Mouse (Mus musculus) testis, adult 2 months (tissue): ENCODE measurements around the gene Rps15. TPM values are rescaled to one million over a fixed set of nuclear protein-coding genes. Genes with fewer than 3 reads are reported as not detected.

ENCODE experiments used
- H3K27ac ChIP-seq: fragments of 200-500 bp; 2 replicates; pipeline ENCODE4 v1.5.1; 2012; ENCODE audit warnings: low read depth, low read length; ENCODE audit not compliant: control insufficient read depth, insufficient read depth
- H3K27me3 ChIP-seq: fragments of 200-500 bp; 2 replicates; pipeline ENCODE4 v1.6.1; 2012; ENCODE audit warnings: mild to moderate bottlenecking, low read length, moderate library complexity; ENCODE audit not compliant: control insufficient read depth, insufficient read depth
- H3K36me3 ChIP-seq: fragments of 200-500 bp; 2 replicates; pipeline ENCODE4 v1.6.1; 2012; ENCODE audit warnings: mild to moderate bottlenecking, low read length; ENCODE audit not compliant: control insufficient read depth, insufficient read depth
- H3K4me1 ChIP-seq: fragments of 200-500 bp; 2 replicates; pipeline ENCODE4 v1.6.1; 2012; ENCODE audit warnings: low read length; ENCODE audit not compliant: control insufficient read depth, insufficient read depth
- H3K4me3 ChIP-seq: fragments of 200-500 bp; 2 replicates; pipeline ENCODE4 v1.5.1; 2012; ENCODE audit warnings: low read depth, mild to moderate bottlenecking, low read length, moderate library complexity, mixed read lengths; ENCODE audit not compliant: control insufficient read depth
- CTCF ChIP-seq: fragments of 200-500 bp; IDR thresholded peaks from 2 replicates; pipeline ENCODE4 v1.5.1; 2012; ENCODE audit warnings: low read depth, mild to moderate bottlenecking, inconsistent platforms, low read length, moderate library complexity; ENCODE audit not compliant: control insufficient read depth, insufficient read depth, insufficient replicate concordance
- POLR2A ChIP-seq: fragments of 200-500 bp; IDR thresholded peaks from 2 replicates; pipeline ENCODE4 v1.6.1; 2012; ENCODE audit warnings: low read depth, mild to moderate bottlenecking, inconsistent platforms, low read length, moderate library complexity; ENCODE audit not compliant: control insufficient read depth
- polyA plus RNA-seq: library from polyadenylated mRNA; depleted of rRNA; stranded (reverse); fragments of >200 nt; gene quantifications from 2 replicates; pipeline ENCODE4 v1.2.3, GENCODE M21; 2012

Rps15 gene
- polyA plus RNA-seq, 1 experiment: 672 TPM

DNA sequence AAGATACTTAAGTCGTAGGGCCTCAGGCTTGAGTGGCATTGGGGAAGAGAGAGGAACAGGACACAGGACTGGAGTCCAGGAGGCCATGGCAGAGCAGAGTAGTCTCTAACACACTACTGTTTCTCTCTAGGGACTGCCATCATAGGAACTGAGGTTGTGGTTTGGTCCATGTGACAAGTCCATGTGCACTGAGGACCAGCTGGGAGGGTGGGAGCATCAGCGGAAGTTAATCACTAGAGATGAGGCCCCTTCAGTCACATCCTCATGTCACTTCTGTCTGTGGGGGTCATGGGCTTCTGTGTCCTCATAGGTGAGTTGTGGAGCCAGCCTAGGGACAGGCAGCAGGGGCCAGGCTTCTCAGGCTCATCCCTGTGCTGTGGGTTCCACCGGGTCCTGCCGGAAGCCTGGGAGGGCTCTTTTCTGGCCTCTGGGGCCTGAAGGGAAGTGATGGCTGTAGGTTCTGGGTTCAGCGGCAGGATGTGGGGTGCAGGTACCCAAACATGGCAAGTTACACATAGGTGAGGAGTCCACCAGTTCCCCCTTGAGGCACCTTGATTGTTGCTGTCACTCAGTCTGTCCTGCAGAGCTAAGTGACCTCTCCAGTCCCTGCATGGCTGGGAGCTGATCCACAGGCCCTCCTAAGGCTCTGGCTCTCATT lies 20.9 kb upstream of the Rps15 start:
- H3K4me1 ChIP-seq: peaks cover 8% of the 10 kb centered on the region
- peaks cover 3% of the 10 kb centered on the region for H3K36me3 ChIP-seq
- no peak overlapping the region for H3K27ac ChIP-seq
- H3K4me3 ChIP-seq: no peak overlapping the region
- H3K27me3 ChIP-seq: no peaks in the 10 kb centered on the region
- no peak for TF ChIP-seq POLR2A
- TF ChIP-seq CTCF: no peak

DNA sequence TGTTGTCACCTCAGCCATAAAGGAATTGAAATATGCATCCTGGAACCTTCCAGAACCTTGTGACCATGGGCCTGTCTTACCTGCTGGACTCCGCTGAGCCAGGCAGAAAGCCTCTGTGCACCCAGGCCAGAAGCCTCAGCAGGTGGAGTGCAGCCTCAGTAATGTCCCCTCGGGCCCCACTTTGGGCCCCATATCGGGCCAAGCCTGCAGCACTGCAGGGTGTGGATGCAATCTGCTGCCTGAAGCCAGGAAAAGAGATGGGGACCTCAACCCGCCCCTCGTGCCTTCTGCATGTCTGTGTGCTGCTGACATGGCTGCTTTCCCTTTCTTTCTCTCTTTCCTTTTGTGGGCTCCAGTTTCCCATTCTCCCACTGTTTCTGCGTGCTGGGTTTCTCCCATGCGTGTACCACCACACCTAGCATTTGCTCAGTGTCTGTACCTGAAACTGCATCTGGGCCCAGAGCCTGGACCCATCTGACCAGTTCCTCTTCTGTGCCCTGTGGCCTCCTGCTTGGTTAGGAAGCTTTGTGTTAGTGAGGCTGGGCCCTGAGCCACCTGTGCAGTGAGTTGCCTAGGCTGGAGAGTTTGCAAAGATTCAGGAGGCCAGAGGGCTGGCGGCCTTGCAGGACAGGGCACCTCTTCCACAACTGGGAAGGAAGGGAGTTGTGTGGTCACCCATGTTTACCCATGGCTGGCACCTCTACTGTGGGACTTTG lies 20.2 kb upstream of the Rps15 start:
- H3K27me3 ChIP-seq: no peaks in the 10 kb centered on the region
- TF ChIP-seq POLR2A (no peak), CTCF (no peak)
- H3K36me3 ChIP-seq: peaks cover 3% of the 10 kb centered on the region
- no peak overlapping the region for H3K27ac ChIP-seq
- peaks cover 8% of the 10 kb centered on the region for H3K4me1 ChIP-seq
- H3K4me3 ChIP-seq: no peak overlapping the region

DNA sequence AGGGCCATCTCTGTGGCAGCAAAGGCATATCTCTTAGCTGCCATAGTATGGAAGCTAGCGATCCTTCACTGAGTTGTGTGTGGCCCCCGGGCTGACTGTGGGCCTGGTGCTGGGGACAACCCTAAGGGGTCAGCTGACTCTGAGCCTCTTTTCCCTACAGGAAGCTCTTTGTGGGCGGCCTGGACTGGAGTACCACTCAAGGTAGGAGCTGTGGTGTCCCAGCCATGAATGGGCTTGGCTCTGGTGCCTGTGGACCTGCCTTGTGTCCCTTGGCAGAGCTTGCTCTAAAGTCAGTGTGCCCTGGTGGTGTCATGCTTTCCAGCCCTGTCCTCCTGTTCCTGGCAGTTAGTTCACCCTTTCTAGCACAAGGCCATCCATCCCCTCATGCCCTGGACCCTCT lies 18.4 kb upstream of the Rps15 start:
- Histone ChIP-seq H3K36me3 (peaks cover 4% of the 10 kb centered on the region), H3K27ac (no peak overlapping the region), H3K4me1 (peaks cover 8% of the 10 kb centered on the region), H3K27me3 (no peaks in the 10 kb centered on the region), H3K4me3 (no peak overlapping the region)
- no peak for TF ChIP-seq CTCF
- TF ChIP-seq POLR2A: no peak

DNA sequence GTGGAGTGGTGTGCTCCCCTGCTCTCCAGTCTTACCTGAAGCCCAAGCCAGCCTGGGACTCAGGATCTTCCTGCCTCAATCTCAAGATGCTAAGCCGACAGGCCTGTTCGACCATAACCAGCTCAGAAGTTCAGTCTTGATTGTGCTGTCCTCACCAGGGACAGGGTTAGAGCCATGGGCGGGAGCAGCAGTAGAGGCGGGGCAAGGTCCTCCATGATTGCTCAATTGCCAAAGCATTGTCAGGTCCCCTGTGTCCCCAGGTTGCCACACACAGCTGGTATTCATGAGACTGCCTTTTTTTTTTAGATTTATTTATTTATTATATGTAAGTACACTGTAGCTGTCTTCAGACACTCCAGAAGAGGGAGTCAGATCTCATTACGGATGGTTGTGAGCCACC lies 16.0 kb upstream of the Rps15 start:
- H3K27me3 ChIP-seq: no peaks in the 10 kb centered on the region
- TF ChIP-seq POLR2A: no peak
- no peak overlapping the region for H3K4me3 ChIP-seq
- H3K4me1 ChIP-seq: peaks cover 3% of the 10 kb centered on the region; the same call in 1 of the 2 replicates
- H3K36me3 ChIP-seq: peaks cover 4% of the 10 kb centered on the region
- H3K27ac ChIP-seq: no peak overlapping the region

DNA sequence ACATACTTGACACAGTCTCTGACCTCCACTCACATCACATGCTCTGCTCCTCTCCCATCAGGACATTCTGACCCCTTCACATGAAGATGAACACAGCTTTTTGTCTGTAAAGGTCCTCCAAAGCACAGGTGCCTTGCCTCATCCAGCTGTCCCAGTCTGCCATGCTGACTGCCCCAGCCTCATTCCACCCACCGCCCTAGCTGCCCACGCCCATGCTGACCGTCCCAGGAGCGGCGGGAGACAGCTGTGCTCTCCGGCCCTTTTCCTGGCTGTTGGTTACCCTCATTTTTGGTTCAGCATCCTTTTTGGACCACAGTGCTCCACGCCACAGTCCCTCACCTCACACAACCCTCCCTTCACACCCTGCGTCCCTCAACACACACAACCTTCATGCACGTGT lies 13.9 kb upstream of the Rps15 start:
- H3K27ac ChIP-seq: no peak overlapping the region
- H3K4me1 ChIP-seq: no peaks in the 10 kb centered on the region
- H3K27me3 ChIP-seq: no peaks in the 10 kb centered on the region
- H3K4me3 ChIP-seq: no peak overlapping the region
- TF ChIP-seq POLR2A (no peak), CTCF (no peak)
- peaks cover 4% of the 10 kb centered on the region for H3K36me3 ChIP-seq

DNA sequence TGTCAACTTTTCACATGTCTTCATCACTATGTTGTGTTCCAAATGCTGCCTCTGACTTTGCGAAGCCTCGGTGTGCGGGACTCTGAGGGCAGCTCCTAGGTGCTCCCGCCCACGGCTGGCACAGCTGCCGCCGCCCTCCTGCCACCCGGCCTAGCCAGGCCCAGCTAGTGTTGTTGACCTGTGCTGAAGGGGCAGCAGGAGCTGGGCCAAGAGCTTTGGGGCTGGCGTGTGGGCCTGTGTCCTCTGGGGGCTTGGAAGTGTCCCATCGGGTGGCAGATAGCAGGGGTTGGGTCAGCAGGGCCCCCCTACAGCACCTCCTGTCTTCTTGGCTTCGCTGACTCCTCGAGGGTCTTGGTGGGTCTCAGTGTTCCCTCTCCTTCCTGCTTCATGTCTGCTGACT lies 13.0 kb upstream of the Rps15 start:
- H3K36me3 ChIP-seq: peaks cover 4% of the 10 kb centered on the region
- no peak overlapping the region for H3K27ac ChIP-seq
- H3K4me3 ChIP-seq: no peak overlapping the region
- H3K27me3 ChIP-seq: no peaks in the 10 kb centered on the region
- H3K4me1 ChIP-seq: no peaks in the 10 kb centered on the region
- TF ChIP-seq POLR2A (no peak), CTCF (no peak)

DNA sequence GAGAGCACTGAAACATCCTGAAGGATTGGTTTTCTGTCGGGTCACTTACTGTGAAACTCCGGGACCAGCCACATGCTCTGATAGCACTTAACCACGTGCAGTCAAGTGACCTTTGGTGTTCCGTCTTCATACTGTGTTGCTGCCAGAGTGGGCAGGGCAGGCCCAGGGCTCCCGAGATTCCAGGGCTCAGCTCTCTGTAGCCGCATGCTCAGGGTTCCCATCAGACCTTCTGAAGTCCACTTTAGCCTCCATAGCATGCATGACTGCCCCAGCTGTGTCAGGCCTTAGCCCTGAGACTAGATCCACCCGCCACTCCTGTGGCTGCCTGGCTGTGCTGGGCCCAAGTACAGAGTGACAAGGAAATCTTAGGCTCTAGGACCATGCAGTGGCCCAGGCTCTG lies 10.9 kb upstream of the Rps15 start:
- no peaks in the 10 kb centered on the region for H3K4me1 ChIP-seq
- H3K27me3 ChIP-seq: no peaks in the 10 kb centered on the region
- no peak overlapping the region for H3K27ac ChIP-seq
- H3K4me3 ChIP-seq: no peak overlapping the region
- TF ChIP-seq POLR2A (no peak), CTCF (no peak)
- peaks cover 2% of the 10 kb centered on the region for H3K36me3 ChIP-seq
